Mouse (Mus musculus) kidney, adult 2 months (tissue): ENCODE results near the gene Tnfaip8l2.

Source experiments
- CTCF ChIP-seq: fragments of 200-500 bp; conservative IDR thresholded peaks from 2 replicates; pipeline ENCODE4 v1.5.1; 2011; ENCODE audit warnings: low read depth, mild to moderate bottlenecking, control low read depth, low read length, moderate library complexity, mixed read lengths; ENCODE audit not compliant: insufficient read depth, insufficient read length
- POLR2A ChIP-seq: fragments of 200-500 bp; IDR thresholded peaks from one replicate; pipeline ENCODE4 v1.6.1; 2011; ENCODE audit warnings: low read depth, low read length, control low read depth

- TF ChIP-seq CTCF = no peak
- TF ChIP-seq POLR2A = no peak
These were observed 1.4 kb downstream of the Tnfaip8l2 start for GRCm38 (mm10) chr3:95140795-95141194.
